Mouse (Mus musculus) liver, embryonic 15.5 days (tissue): ENCODE data around the gene Mrpl55. TPM values are rescaled to one million over a fixed set of nuclear protein-coding genes. Genes with fewer than 3 reads are reported as not detected.

Experiments used
- ATAC-seq: fragments of 200-750 bp; cut with Nextera tagmentation; 2 replicates; pipeline ENCODE4 v1.8.0; 2017; ENCODE audit warnings: moderate number of reproducible peaks, mild to moderate bottlenecking, moderate library complexity; ENCODE audit not compliant: insufficient read depth
- H3K27ac ChIP-seq: fragments of 300-500 bp; sonication (generic); replicated peaks from 2 replicates; pipeline ENCODE4 v1.5.1; 2015; ENCODE audit warnings: mild to moderate bottlenecking, inconsistent platforms
- H3K27me3 ChIP-seq: fragments of 300-500 bp; sonication (generic); 2 replicates; pipeline ENCODE4 v1.6.1; 2015; ENCODE audit warnings: mild to moderate bottlenecking, inconsistent platforms
- H3K36me3 ChIP-seq: fragments of 300-500 bp; sonication (generic); replicated peaks from 2 replicates; pipeline ENCODE4 v1.6.1; 2015; ENCODE audit warnings: moderate library complexity, mild to moderate bottlenecking, inconsistent platforms
- H3K4me1 ChIP-seq: fragments of 300-500 bp; sonication (generic); replicated peaks from 2 replicates; pipeline ENCODE4 v1.6.1; 2015; ENCODE audit warnings: inconsistent platforms
- H3K4me2 ChIP-seq: fragments of 300-500 bp; sonication (generic); 2 replicates; pipeline ENCODE4 v1.6.1; 2015; ENCODE audit warnings: moderate library complexity, mild to moderate bottlenecking, inconsistent platforms
- H3K4me3 ChIP-seq: fragments of 300-500 bp; sonication (generic); replicated peaks from 2 replicates; pipeline ENCODE4 v1.5.1; 2015; ENCODE audit warnings: mild to moderate bottlenecking, inconsistent platforms
- H3K9ac ChIP-seq: fragments of 300-500 bp; sonication (generic); 2 replicates; pipeline ENCODE4 v1.6.1; 2015; ENCODE audit warnings: moderate library complexity, mild to moderate bottlenecking, inconsistent platforms
- H3K9me3 ChIP-seq: fragments of 300-500 bp; sonication (generic); replicated peaks from 2 replicates; pipeline ENCODE4 v1.6.1; 2016; ENCODE audit warnings: inconsistent platforms
- WGBS: fragments of 180-500 bp; shearing (Covaris S2); methylation state at CpG from one replicate; pipeline ENCODE4 v1.1.7; 2015; ENCODE audit warnings: mixed read lengths; ENCODE audit not compliant: insufficient replicate concordance; 5-methylcytosine and 5-hydroxymethylcytosine counted together
- polyA plus RNA-seq: library from polyadenylated mRNA; unstranded; fragments of >200 nt; fragmentation: Nextera tagmentation; extraction: Ambion mirVana; gene quantifications from 2 replicates; pipeline ENCODE4 v1.2.1, GENCODE M21; 2015

Mrpl55 gene
- polyA plus RNA-seq, 1 experiment from 2014 or later: 50.5 TPM

- Histone ChIP-seq H3K9ac (no peak overlapping the region), H3K9me3 (no peaks in the 10 kb centered on the region), H3K36me3 (no peaks in the 10 kb centered on the region), H3K27me3 (peaks cover 28% of the 10 kb centered on the region), H3K4me2 (peak overlapping the region; percentile 21; the same call in 1 of the 2 replicates), H3K4me3 (no peak overlapping the region), H3K4me1 (peaks cover 37% of the 10 kb centered on the region), H3K27ac (no peak overlapping the region)
- WGBS: 9% methylated on average over 7 of the region's 7 CpGs
- no peak for ATAC-seq
Observed at GRCm38 (mm10) chr11:59230144-59230760, 28.0 kb downstream of the Mrpl55 start.

GRCm38 (mm10) chr11:59232797-59233196 lies 30.5 kb downstream of the Mrpl55 start:
- Histone ChIP-seq H3K36me3 (no peaks in the 10 kb centered on the region), H3K27ac (no peak overlapping the region), H3K4me2 (no peak overlapping the region), H3K27me3 (peaks cover 49% of the 10 kb centered on the region), H3K4me3 (no peak overlapping the region), H3K9ac (no peak overlapping the region), H3K9me3 (no peaks in the 10 kb centered on the region), H3K4me1 (peaks cover 16% of the 10 kb centered on the region)
- WGBS: 70% methylated on average over 2 of the region's 2 CpGs
- ATAC-seq: no peak

- H3K9me3 ChIP-seq: no peaks in the 10 kb centered on the region
- H3K4me2 ChIP-seq: no peak overlapping the region
- no peak overlapping the region for H3K4me3 ChIP-seq
- H3K9ac ChIP-seq: no peak overlapping the region
- no peaks in the 10 kb centered on the region for H3K36me3 ChIP-seq
- H3K27ac ChIP-seq: no peak overlapping the region
- peak; percentile 67 for ATAC-seq
- H3K4me1 ChIP-seq: peaks cover 6% of the 10 kb centered on the region
- WGBS: 7% methylated on average over 14 of the region's 15 CpGs
- H3K27me3 ChIP-seq: peaks cover 86% of the 10 kb centered on the region
Observed at GRCm38 (mm10) chr11:59238525-59239427, 36.5 kb downstream of the Mrpl55 start.

- Histone ChIP-seq H3K27ac (no peak overlapping the region), H3K9me3 (no peaks in the 10 kb centered on the region), H3K4me1 (peaks cover 6% of the 10 kb centered on the region), H3K27me3 (peaks cover 88% of the 10 kb centered on the region), H3K4me2 (no peak overlapping the region), H3K36me3 (no peaks in the 10 kb centered on the region), H3K9ac (no peak overlapping the region), H3K4me3 (no peak overlapping the region)
- WGBS: 52% methylated on average over 4 of the region's 4 CpGs
- ATAC-seq: no peak
Observed at GRCm38 (mm10) chr11:59239428-59239785, 37.1 kb downstream of the Mrpl55 start.

GRCm38 (mm10) chr11:59239796-59240195 lies 37.5 kb downstream of the Mrpl55 start:
- no peak overlapping the region for H3K9ac ChIP-seq
- peaks cover 6% of the 10 kb centered on the region for H3K4me1 ChIP-seq
- H3K9me3 ChIP-seq: no peaks in the 10 kb centered on the region
- ATAC-seq: no peak
- H3K27me3 ChIP-seq: peaks cover 92% of the 10 kb centered on the region
- H3K36me3 ChIP-seq: no peaks in the 10 kb centered on the region
- H3K27ac ChIP-seq: no peak overlapping the region
- no peak overlapping the region for H3K4me3 ChIP-seq
- 75% methylated on average over 4 of the region's 4 CpGs for WGBS
- no peak overlapping the region for H3K4me2 ChIP-seq

GRCm38 (mm10) chr11:59241841-59242240 lies 39.6 kb downstream of the Mrpl55 start:
- no peak for ATAC-seq
- H3K27me3 ChIP-seq: peaks cover 98% of the 10 kb centered on the region
- WGBS: 15% methylated on average over 3 of the region's 3 CpGs

GRCm38 (mm10) chr11:59243856-59244255 lies 41.6 kb downstream of the Mrpl55 start:
- H3K36me3 ChIP-seq: no peaks in the 10 kb centered on the region
- no peak for ATAC-seq
- peaks cover 4% of the 10 kb centered on the region for H3K4me1 ChIP-seq
- no peak overlapping the region for H3K9ac ChIP-seq
- peaks cover 99% of the 10 kb centered on the region for H3K27me3 ChIP-seq
- H3K4me3 ChIP-seq: no peak overlapping the region
- WGBS: 19% methylated on average over 6 of the region's 6 CpGs
- H3K4me2 ChIP-seq: no peak overlapping the region
- H3K27ac ChIP-seq: no peak overlapping the region
- H3K9me3 ChIP-seq: no peaks in the 10 kb centered on the region

More at GRCm38 (mm10) chr11:59241841-59242240, 39.6 kb downstream of the Mrpl55 start:
- peaks cover 6% of the 10 kb centered on the region for H3K4me1 ChIP-seq
- no peak overlapping the region for H3K27ac ChIP-seq
- H3K4me3 ChIP-seq: no peak overlapping the region
- no peaks in the 10 kb centered on the region for H3K9me3 ChIP-seq
- no peak overlapping the region for H3K4me2 ChIP-seq
- no peaks in the 10 kb centered on the region for H3K36me3 ChIP-seq
- H3K9ac ChIP-seq: no peak overlapping the region

GRCm38 (mm10) chr11:59248101-59248500 lies 45.8 kb downstream of the Mrpl55 start:
- no peak for ATAC-seq
- no peak overlapping the region for H3K9ac ChIP-seq
- 10% methylated on average over 10 of the region's 10 CpGs for WGBS
- no peaks in the 10 kb centered on the region for H3K9me3 ChIP-seq
- no peaks in the 10 kb centered on the region for H3K4me1 ChIP-seq
- no peak overlapping the region for H3K4me3 ChIP-seq
- no peak overlapping the region for H3K4me2 ChIP-seq
- H3K27ac ChIP-seq: no peak overlapping the region
- H3K36me3 ChIP-seq: no peaks in the 10 kb centered on the region
- peaks cover 98% of the 10 kb centered on the region for H3K27me3 ChIP-seq

Other genes starting within 250 kb of the Mrpl55 start
- gene Hist3h2a, start 247.8 kb upstream of the Mrpl55 start, polyA plus RNA-seq: 16.1 and 16.4 TPM in 2 replicates
- 0.06 and 0.14 TPM in 2 replicates for gene Trim17, start 247.8 kb upstream of the Mrpl55 start, polyA plus RNA-seq
- gene Trim11, start 224.4 kb upstream of the Mrpl55 start, polyA plus RNA-seq: 8.6 and 9.1 TPM in 2 replicates
- 0.28 and 0.30 TPM in 2 replicates for gene Obscn, start 66.1 kb upstream of the Mrpl55 start, polyA plus RNA-seq
- 12.1 and 14.5 TPM in 2 replicates for gene Iba57, start 38.7 kb upstream of the Mrpl55 start, polyA plus RNA-seq
- 0.10 and 0.17 TPM in 2 replicates for gene Gjc2, start 19.3 kb upstream of the Mrpl55 start, polyA plus RNA-seq
- 54.2 and 60.8 TPM in 2 replicates for gene Guk1, start 10.3 kb upstream of the Mrpl55 start, polyA plus RNA-seq
- 15.4 and 15.9 TPM in 2 replicates for gene 2310033P09Rik, start 5.8 kb downstream of the Mrpl55 start, polyA plus RNA-seq
- 255 and 269 TPM in 2 replicates for gene Arf1, start 25.8 kb downstream of the Mrpl55 start, polyA plus RNA-seq
- gene Wnt3a, start 88.3 kb downstream of the Mrpl55 start, polyA plus RNA-seq: 0.03 TPM in 1 of 2 replicates, not detected in the other
- 0.20 and 0.33 TPM in 2 replicates for gene Wnt9a, start 104.4 kb downstream of the Mrpl55 start, polyA plus RNA-seq
- gene Prss38, start 173.2 kb downstream of the Mrpl55 start, polyA plus RNA-seq: not detected in 2 replicates
- 3.9 and 4.3 TPM in 2 replicates for gene Jmjd4, start 247.6 kb downstream of the Mrpl55 start, polyA plus RNA-seq
- 25.4 and 27.1 TPM in 2 replicates for gene Snap47, start 248.7 kb downstream of the Mrpl55 start, polyA plus RNA-seq